8 mouse cellular contexts compared by ENCODE assay signal in the genomic region with DNA sequence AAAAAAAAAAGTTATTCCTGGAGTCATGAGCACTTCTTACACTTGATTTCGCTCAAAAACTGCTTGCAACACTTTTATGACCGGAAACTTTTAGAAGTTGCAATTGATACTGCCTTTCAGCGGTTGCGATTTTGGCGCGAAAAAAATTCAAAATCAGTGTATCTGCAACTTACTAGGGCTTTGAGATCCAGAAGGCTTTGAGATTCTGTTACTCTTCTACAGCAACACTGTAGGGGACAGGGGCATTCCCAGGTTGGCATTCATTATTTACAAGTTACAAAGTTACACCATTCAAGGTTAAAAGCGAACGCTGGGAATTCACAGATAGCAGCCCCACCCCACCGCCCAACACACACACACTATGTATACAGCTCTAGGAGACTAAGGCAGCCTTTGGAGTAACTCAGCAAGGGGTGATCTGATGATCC. TPM values are rescaled to one million over a fixed set of nuclear protein-coding genes. Genes with fewer than 3 reads are reported as not detected.
DNase-seq lines count a peak whose midpoint lies in the region; ATAC-seq lines count a peak whose summit lies in the region.

No protein-coding gene starts in this region.

- H3K36me3 ChIP-seq in heart, embryonic 11.5 days (ENCODE audit: control insufficient read depth, insufficient read depth, low read length), result no peaks in the 10 kb centered on the region
- no peaks in the 10 kb centered on the region for H3K36me3 ChIP-seq in limb, embryonic 13.5 days

- 3% methylated on average over 9 of the region's 9 CpGs for WGBS in heart, embryonic 11.5 days (ENCODE audit: insufficient replicate concordance)
- WGBS in limb, embryonic 13.5 days, result 2% methylated on average over 9 of the region's 9 CpGs

- peaks cover 13% of the 10 kb centered on the region; the same call in 1 of the 2 replicates for H3K4me1 ChIP-seq in heart, embryonic 11.5 days (ENCODE audit: control insufficient read depth, insufficient read depth, low read length)
- peaks cover 37% of the 10 kb centered on the region for H3K4me1 ChIP-seq in limb, embryonic 13.5 days

- peak overlapping the region; percentile 39 for H3K4me3 ChIP-seq in heart, embryonic 11.5 days (ENCODE audit: low read depth, low read length)
- H3K4me3 ChIP-seq in limb, embryonic 13.5 days, result peak overlapping the region; percentile 49

- peak; percentile 35 for DNase-seq in left cerebral cortex, postnatal 4 days
- no peak for DNase-seq in left cerebral cortex, adult 18-20 months (ENCODE audit: low spot score in 2 of 2)
- DNase-seq in brain, adult 2 months (ENCODE audit: low read depth, low spot score), result peak; percentile 62
- DNase-seq in natural killer cell, adult 2 months (ENCODE audit: low spot score in 2 of 2), result peak; percentile 14
- no peak for DNase-seq in ovary, adult 18-20 months (ENCODE audit: low spot score)
- DNase-seq in frontal cortex, postnatal 25 days (ENCODE audit: low spot score in 2 of 2), result no peak

- ATAC-seq in heart, embryonic 11.5 days (replicated peaks; ENCODE audit: insufficient number of reproducible peaks, low FRiP score, low TSS enrichment), result no peak
- no peak for ATAC-seq in limb, embryonic 13.5 days (ENCODE audit: low FRiP score, low read depth)

- H3K27me3 ChIP-seq in heart, embryonic 11.5 days (ENCODE audit: control insufficient read depth, insufficient read depth, low read length), result no peaks in the 10 kb centered on the region
- H3K27me3 ChIP-seq in limb, embryonic 13.5 days, result no peaks in the 10 kb centered on the region

- H3K9me3 ChIP-seq in heart, embryonic 11.5 days (replicated peaks; ENCODE audit: control insufficient read depth, low read length), result no peaks in the 10 kb centered on the region
- no peaks in the 10 kb centered on the region for H3K9me3 ChIP-seq in limb, embryonic 13.5 days

- peak overlapping the region; percentile 71 for H3K9ac ChIP-seq in heart, embryonic 11.5 days (ENCODE audit: low read depth, low read length)
- H3K9ac ChIP-seq in limb, embryonic 13.5 days, result peak overlapping the region; percentile 77

- peak overlapping the region; percentile 82 for H3K27ac ChIP-seq in heart, embryonic 11.5 days (ENCODE audit: low read depth, low read length)
- H3K27ac ChIP-seq in limb, embryonic 13.5 days, result peak overlapping the region; percentile 87

- intact Hi-C loops in left cerebral cortex, postnatal 4 days (cut with DNase I), result no loop called here

- H3K4me2 ChIP-seq in heart, embryonic 11.5 days, result peak overlapping the region; percentile 75
- peak overlapping the region; percentile 80 for H3K4me2 ChIP-seq in limb, embryonic 13.5 days (replicated peaks)

RNA-seq across cellular contexts. Expression of gene Hist1h3i, which starts 0.6 kb away (rescaled TPM):
- total RNA-seq in left cerebral cortex, postnatal 4 days (2021), result 100 to 1,000 TPM; 145 to 150 TPM
- total RNA-seq in left cerebral cortex, adult 18-20 months (2021), result 10 to 100 TPM; 65.2 to 77.9 TPM
- 107 and 123 TPM in 2 replicates for polyA plus RNA-seq in heart, embryonic 11.5 days (2014; fragmentation: Nextera tagmentation; extraction: Ambion mirVana)
- polyA plus RNA-seq in limb, embryonic 13.5 days (2015; fragmentation: Nextera tagmentation; extraction: Ambion mirVana), result 133 and 146 TPM in 2 replicates

RNA-seq across cellular contexts. Expression of gene Hist1h2an, which starts 3.3 kb away (rescaled TPM):
- total RNA-seq in left cerebral cortex, postnatal 4 days (2021), result 10 to 100 TPM; 13.0 to 15.8 TPM
- 1 to 10 TPM; 1.1 to 2.8 TPM for total RNA-seq in left cerebral cortex, adult 18-20 months (2021)
- polyA plus RNA-seq in heart, embryonic 11.5 days (2014; fragmentation: Nextera tagmentation; extraction: Ambion mirVana), result 3.3 and 6.2 TPM in 2 replicates
- 6.8 and 17.0 TPM in 2 replicates for polyA plus RNA-seq in limb, embryonic 13.5 days (2015; fragmentation: Nextera tagmentation; extraction: Ambion mirVana)

RNA-seq across cellular contexts. Expression of gene Hist1h1b, which starts 3.3 kb away (rescaled TPM):
- 10 to 100 TPM; 55.3 to 56.6 TPM for total RNA-seq in left cerebral cortex, postnatal 4 days (2021)
- 1 to 10 TPM; 8.4 to 9.0 TPM for total RNA-seq in left cerebral cortex, adult 18-20 months (2021)
- 5.9 and 10.8 TPM in 2 replicates for polyA plus RNA-seq in heart, embryonic 11.5 days (2014; fragmentation: Nextera tagmentation; extraction: Ambion mirVana)
- 25.1 TPM in 2 replicates for polyA plus RNA-seq in limb, embryonic 13.5 days (2015; fragmentation: Nextera tagmentation; extraction: Ambion mirVana)

RNA-seq across cellular contexts. Expression of gene Hist1h2bp, which starts 3.5 kb away (rescaled TPM):
- total RNA-seq in left cerebral cortex, postnatal 4 days (2021), result 10 to 100 TPM; 41.6 to 49.7 TPM
- 1 to 10 TPM; 4.1 to 7.0 TPM for total RNA-seq in left cerebral cortex, adult 18-20 months (2021)
- 1.5 TPM in 1 of 2 replicates, not detected in the other for polyA plus RNA-seq in heart, embryonic 11.5 days (2014; fragmentation: Nextera tagmentation; extraction: Ambion mirVana)
- polyA plus RNA-seq in limb, embryonic 13.5 days (2015; fragmentation: Nextera tagmentation; extraction: Ambion mirVana), result 3.3 TPM in 2 replicates

RNA-seq across cellular contexts. Expression of gene Hist1h2bq, which starts 26.2 kb away (rescaled TPM):
- 100 to 1,000 TPM; 108 to 110 TPM for total RNA-seq in left cerebral cortex, postnatal 4 days (2021)
- total RNA-seq in left cerebral cortex, adult 18-20 months (2021), result 10 to 100 TPM; 23.2 to 34.4 TPM
- 9.4 and 11.6 TPM in 2 replicates for polyA plus RNA-seq in heart, embryonic 11.5 days (2014; fragmentation: Nextera tagmentation; extraction: Ambion mirVana)
- polyA plus RNA-seq in limb, embryonic 13.5 days (2015; fragmentation: Nextera tagmentation; extraction: Ambion mirVana), result 33.2 and 35.5 TPM in 2 replicates

Comparison
In these comparisons a context has a peak if more than half of its experiments do, and no peak if none do; other contexts are left out.
1. DNase-seq: peak in left cerebral cortex, postnatal 4 days (single experiment), brain, adult 2 months (single experiment) and natural killer cell, adult 2 months (2 of 2); none in left cerebral cortex, adult 18-20 months (0 of 2), ovary, adult 18-20 months (single experiment) and frontal cortex, postnatal 25 days (0 of 2).
2. RNA of gene Hist1h1b, which starts 3.3 kb away (total RNA-seq): 55.3 to 56.6 TPM in left cerebral cortex, postnatal 4 days; 8.4 to 9.0 TPM in left cerebral cortex, adult 18-20 months; every median in the first group is over 4 times any median in the second.